Mouse (Mus musculus) gastrocnemius, postnatal 14 days (tissue): Measurements from ENCODE around the gene Sirt6. TPM values are rescaled to one million over a fixed set of nuclear protein-coding genes. Genes with fewer than 3 reads are reported as not detected.
A peak's percentile ranks its signal among the peaks of the same experiment; 100 is the strongest.

Experiments
- DNase-seq: peaks from one replicate; pipeline ENCODE4 v3.0.0; 2021; ENCODE audit warnings: mixed read lengths
- intact Hi-C: fragments of 180-260 bp; cut with DNase I; formaldehyde crosslinking; loops from one replicate; pipeline ENCODE4 v1.15.1; 2025; ENCODE audit warnings: low total_unique reads
- total RNA-seq, 2 experiments: library from RNA; stranded (reverse); gene quantifications; 2 replicates each; pipeline ENCODE4 v1.2.3; 2021

Sirt6 gene
- total RNA-seq, 2 experiments from 2014 or later: 5.4 to 5.6 TPM

DNA sequence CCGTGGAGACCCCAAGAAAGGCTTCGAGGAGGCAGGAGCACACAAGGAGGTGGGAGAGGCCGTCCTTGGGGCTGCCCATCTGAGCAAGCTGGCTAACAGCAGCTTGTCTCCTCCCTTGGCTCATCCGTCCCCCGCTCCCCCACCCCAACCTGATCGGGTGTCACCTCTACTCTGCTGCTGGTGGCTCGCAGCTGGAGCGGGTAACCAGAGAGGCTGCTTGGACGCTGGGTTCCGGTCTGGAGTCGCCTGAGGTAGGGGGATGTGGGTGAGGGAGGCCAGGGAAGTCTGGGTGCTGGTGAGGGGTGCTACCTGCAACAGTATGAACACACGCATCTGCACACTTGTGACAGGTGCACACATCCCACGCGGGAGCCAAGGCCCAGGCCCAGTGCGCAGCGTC is 793 bp upstream of the Sirt6 start, which contains the start of gene Ankrd24:
Gene Ankrd24 (plus strand): TSS at position 151 of the 400 bp plus-strand sequence.
- intact Hi-C loops: loop anchor here (10.0 kb wide), 1 partner anchor 546 kb away; no protein-coding TSS in a partner anchor
- DNase-seq: no peak

DNA sequence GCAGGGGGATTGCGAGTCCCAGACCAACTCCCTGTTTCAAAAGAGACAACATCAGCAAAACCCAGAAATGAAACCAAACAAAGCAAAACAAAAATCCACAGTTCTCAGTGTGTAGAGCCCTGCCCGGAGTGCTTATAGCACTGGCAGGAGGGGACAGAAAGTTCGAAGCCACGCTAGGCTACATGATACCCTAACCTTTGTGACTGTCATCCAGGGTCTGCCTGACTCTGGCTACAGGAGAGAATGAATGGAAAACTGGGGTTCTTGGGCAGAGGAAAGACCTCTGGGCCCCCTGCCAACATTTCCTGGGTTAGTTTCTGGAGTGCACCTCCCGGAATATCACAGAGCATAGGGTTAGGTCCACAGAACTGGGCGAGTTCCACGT is 231 bp upstream of the Sirt6 start:
- intact Hi-C loops: loop anchor here (10.0 kb wide), 1 partner anchor 547 kb away; no protein-coding TSS in a partner anchor
- DNase-seq: no peak

DNA sequence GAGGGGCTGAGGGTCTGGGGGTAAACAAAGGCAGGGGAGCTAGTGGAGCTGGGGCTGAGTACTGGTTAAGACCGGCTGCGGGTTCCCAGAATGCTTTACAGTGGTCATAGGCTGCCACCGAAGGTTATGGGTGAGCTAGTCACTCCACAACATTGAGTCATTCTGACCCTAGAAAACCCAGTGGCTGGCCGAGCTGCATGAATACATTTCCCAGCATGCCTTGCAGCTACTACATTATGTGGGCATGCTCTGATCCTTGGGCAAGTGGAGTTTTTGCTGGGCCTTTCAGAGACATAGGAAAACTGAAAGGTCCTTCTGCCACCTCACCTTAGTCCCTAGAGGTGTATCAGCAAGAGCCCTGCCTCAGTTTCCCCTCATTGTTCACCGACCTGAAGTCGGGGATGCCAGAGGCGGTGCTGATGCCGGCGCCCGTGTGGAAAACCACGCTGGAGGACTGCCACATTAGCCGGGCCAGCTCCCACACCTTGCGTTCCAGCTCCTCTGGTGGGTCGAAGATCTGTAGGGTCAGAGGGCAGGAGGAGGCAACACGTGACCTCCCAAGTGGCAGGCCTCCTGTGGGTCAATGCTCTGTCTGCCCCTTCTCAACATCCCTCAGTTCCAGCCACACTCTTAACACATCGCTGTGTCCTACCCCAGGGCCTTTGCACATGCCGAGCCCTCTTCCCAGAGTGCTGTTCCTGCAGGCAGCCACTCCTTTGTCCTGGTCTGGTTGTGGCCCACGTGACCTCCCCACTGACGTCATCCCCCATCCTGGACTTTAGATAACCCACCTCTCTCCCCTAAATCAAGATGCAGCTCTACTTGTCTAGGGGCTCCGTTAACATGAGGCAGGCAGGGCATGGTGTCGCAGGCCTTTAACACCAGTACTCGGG is 1.2 kb downstream of the Sirt6 start:
- DNase-seq: no peak
- intact Hi-C loops: loop anchor here (10.0 kb wide), 1 partner anchor 548 kb away; no protein-coding TSS in a partner anchor

DNA sequence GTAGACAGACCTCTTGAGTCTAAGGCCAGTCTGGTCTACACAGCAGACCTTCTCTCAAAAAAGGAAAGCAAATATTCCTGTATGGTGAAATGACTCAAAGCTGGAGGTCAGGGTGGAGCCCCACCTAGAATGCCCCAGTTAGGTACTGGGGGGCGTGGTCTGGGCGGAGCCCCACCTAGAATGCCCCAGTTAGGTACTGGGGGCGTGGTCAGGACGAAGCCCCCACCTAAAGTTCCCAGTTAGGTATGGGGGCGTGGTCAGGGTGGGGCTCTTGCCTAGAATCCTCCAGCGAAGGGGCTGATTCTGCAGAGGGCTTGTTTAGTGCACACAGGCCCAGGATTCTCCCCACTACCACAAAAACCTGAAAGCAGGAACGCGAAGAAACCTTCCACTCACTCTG is 4.2 kb downstream of the Sirt6 start:
- intact Hi-C loops: loop anchor here (10.0 kb wide), 1 partner anchor 551 kb away; no protein-coding TSS in a partner anchor
- DNase-seq: no peak

DNA sequence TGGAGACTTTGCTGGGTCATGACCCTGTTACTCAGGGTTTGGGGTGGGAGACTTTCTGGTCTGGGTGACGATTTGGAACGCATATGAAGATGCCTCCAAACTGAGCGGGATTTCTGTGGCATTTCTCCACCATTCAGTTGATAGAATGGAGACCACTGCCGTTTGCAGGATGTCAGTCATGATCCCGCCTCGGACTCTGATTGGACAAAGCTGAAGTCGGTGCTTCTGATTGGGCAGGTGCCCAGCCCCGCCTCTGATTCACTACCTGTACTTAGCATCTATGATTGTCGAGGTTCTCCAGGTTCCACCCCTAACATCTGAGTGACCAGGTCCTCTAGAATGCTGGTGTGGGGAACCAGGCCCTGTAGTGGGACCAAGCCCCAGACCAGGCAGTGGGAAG is 6.8 kb downstream of the Sirt6 start:
- no peak for DNase-seq
- intact Hi-C loops: loop anchor here (10.0 kb wide), 1 partner anchor 554 kb away; no protein-coding TSS in a partner anchor

DNA sequence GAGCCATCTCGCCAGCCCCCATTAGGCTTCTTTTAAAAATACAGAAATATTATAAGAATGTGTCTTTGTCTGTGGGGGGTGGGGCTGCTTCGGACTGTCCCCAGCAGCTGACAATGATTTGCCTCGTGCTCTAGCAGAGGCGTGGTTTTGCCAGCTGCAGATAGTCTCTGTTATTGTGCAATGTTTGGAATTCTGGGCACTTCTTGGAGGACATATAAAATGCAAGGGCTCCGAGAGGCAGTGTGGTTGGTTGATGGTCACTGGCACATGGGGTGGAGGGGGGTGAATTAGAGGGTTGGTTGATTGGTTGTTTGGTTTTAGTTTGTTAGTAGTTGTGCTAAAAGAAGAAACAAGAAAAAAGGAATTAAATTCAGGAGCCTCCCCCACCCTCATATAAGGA is 7.6 kb downstream of the Sirt6 start:
- no peak for DNase-seq
- intact Hi-C loops: loop anchor here (10.0 kb wide), 1 partner anchor 555 kb away; no protein-coding TSS in a partner anchor

DNA sequence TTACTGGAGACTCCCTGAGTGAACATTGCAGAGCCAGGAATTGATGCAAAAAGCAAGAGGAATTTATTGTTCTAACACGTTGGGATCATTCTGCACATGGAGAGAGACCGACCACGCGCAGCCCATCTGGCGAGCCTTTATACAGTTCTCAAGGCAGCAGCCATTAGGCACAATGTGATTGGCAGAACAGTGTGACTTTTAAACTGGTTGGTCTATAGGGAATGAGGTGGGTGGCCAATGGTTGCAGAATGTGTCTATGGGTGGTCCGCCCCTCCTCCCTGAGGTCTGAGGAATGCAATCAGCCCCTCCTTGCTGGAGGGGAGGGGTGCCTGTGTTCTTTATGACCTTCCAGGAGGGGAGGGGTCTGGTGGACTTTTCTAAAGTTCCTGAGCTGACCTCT is 12.1 kb downstream of the Sirt6 start:
- intact Hi-C loops: no loop called here
- DNase-seq: no peak

DNA sequence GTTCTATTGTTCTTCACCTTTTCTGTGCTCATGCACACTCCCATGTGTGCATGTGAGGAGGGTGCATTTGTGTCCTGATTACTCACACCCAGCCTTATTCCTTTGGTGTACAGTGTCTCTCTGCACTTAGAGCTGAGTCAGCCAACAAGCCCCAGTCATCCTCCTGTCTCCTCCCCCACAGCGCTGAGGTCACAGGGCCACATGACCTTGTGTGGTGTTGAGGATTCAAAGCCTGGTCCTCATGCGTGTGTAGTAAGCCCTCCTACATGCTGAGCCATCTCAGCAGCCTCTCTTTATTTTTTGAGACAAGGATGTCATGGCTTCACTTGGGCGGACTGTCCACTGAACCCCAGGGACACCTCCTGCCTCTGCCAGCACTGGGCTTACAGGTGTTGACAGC is 14.8 kb downstream of the Sirt6 start:
- intact Hi-C loops: no loop called here
- no peak for DNase-seq

DNA sequence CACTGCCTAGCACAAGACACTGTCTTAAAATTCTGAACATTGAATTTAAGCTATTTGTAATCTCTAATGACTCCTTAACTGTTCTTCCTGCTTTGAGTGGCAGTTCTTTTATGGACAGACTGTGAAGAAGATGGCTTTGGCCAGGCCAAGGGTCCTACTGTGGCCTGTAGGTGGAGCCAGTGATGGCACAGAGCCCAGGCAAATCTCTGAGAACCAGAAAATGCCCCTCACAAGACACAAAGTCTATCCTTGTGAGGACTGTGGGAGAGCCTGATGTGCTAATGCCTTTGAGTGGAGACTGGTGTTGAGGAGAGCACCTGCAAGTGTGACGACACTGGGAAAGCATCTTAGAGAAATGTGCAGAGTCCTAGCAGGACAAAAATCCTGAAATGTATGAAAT is 19.3 kb downstream of the Sirt6 start:
- intact Hi-C loops: no loop called here
- DNase-seq: no peak

DNA sequence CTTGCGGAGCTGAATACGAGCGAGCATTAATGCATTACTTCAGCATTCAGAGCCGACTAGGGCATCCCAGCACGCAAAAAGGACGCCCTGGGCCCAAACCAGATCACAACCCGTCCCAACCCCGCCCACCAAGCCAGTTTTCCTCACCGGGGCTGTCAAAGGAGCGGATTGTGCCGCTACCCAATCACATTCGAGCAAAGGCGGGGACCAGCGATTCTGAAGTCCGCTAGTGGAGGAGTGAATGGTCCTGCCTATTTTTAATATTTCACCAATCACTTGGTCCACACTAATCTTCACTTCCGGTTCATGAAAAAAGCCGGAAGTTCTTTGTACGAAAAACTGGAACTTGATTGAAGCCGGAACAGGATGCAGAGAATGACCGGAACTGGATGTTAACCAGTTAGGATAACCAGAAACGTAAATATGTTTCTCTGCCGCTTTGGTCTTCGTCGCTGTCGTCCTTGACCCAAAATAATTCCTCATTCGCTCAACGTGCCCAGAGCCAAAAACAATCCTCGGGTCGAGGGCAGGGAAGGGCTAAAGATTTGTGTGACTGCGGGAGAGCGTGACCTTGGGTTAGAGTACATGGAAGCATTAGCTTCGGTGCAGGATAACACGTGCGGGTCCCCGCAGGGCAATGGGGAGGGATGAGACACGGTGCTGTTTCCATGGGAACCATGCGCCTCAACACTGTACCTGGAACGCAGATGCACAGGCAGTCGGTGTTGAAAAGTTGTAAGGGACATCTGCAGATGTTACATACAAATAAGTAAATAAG is 21.4 kb downstream of the Sirt6 start, which contains the start of gene BC025920:
Gene BC025920 (plus strand): TSS at position 297 of the 778 bp plus-strand sequence.
- intact Hi-C loops: no loop called here
- peak; percentile 95 for DNase-seq

DNA sequence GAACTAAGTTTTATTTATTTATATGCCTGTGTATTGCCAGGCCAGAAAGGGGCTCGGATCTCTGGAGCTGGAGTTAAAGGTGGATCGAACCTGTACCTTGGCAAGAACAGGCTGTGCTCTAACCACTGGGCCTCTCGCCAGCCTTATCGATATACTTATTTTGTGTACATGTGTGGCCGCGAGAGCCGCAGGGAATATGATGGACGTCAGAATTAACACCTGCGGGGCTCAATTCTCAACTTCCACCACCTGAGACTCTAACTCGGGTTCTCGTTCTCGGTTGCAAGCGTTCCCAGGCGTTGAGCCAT is 22.0 kb downstream of the Sirt6 start:
- intact Hi-C loops: no loop called here
- DNase-seq: peak; percentile 44

DNA sequence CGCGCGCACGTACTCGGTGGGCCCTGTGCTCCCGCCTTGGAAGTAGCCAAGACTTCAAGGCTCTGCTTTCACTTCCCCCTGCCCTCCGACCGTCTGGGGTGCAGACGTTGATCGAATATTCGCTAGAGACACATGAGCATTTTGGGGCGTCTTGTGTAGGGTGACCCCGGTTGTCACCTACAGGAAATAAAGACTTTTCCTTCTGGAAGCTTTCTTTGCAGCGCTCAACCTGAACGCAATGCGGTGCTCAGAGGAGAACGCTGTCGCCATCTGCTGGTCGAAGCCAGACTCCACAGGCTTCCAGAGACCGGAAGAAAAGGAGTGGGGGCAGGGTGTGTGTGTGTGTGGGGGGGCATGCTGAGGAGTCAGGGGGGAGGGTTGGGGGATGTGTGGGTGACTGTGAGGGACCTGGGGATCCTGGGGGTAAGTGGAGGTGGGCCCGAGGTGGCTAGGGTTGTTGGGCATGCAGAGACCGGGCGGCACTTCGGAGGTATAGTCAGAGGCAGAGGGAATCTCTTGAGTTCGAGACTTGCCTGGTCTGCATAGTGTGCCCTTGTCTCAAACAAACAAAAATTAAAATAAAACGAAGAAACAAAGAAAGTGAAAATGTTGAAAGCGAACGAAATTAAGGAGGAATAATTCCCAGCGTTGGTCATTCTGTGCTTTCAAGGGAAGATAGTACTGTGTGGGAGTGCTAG is 22.5 kb downstream of the Sirt6 start:
- peak; percentile 86 for DNase-seq
- intact Hi-C loops: loop anchor here (5.0 kb wide), 1 partner anchor 38 kb away; no protein-coding TSS in a partner anchor

DNA sequence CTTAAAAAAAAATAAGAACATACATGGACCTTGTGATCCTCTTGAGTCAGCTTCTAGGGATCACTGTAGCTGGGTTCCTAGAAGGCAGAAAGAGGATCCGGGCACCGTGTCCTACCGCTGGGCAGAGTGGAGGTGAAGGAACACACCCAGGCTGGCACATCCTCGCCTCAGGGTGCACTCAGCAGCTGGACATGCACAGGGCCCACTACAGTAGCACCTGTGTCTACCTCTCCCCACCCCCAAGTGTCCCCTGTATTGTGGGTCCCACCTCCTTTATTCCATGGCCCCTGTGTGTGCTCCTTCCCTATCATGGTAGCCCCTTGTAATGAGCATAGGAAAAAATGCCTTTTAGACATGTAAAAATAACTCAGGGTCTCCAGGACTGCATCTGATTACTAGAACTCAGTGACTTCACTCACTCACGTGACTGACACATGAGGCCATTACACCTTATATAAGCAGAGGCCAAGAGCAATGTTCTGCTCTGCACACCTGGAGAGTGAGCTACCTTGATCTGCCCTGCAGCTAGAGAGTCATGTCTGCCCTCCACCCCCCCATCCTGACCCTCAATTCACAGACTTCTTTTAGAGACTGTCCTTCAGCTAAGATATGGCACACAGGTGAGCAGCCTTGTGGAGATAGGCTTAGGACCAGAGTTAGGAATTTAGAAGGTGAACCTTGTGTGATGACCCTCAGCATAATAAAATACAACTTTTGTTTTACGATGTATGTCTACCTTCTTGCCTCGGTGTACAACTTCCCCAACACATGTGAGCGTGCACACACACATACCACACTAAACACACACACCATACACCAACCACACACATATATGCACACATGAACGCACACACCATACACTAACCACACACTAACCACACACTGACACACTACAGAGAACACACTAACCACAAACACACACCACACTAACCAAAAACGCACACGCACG is 23.3 kb downstream of the Sirt6 start:
- intact Hi-C loops: loop anchor here (5.0 kb wide), 1 partner anchor 37 kb away; no protein-coding TSS in a partner anchor
- DNase-seq: no peak

DNA sequence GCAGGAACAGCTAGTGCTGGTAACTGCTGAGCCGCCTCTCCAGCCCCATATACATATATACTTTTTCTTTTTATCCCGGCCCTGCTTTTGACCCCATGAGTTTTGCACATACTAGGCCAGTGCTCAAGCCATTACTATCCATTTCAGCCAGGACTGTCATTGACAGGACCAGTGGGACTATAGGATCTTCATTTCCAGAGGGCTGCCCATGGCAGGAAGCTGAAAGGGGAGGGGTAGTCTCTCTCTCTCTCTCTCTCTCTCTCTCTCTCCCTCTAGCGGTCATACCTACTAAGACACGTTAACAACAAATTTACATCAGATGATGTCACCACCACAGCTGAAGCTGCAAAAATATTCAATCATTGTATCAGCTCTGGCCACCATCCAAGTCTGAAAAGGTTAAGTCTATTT is 24.9 kb downstream of the Sirt6 start:
- no peak for DNase-seq
- intact Hi-C loops: loop anchor here (5.0 kb wide), 1 partner anchor 35 kb away; no protein-coding TSS in a partner anchor

DNA sequence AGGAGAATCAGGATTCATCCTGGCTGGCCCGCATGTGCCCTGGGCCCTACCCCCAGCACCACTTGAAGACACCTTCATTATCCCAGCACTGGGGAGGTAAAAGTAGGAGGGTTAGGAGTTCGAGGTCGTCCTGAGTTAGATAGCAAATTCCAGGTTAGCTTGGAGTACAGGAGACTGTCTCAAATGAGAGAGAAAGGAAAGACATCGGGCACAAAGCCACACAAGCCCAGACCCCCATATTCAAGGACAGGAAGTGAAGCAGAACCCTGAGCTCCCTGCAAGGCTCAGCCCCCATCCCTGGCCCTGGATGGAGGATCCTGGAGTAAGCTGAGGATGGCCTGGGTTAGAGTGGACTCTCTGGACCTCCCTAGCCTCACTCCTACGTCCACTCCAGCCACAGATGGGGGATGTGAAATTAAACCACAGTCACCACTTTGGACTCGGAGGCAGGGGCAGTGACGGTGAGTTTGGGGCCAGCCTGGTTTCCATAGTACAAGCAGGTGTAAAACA is 26.1 kb downstream of the Sirt6 start:
- DNase-seq: no peak
- intact Hi-C loops: loop anchor here (5.0 kb wide), 1 partner anchor 34 kb away; no protein-coding TSS in a partner anchor

DNA sequence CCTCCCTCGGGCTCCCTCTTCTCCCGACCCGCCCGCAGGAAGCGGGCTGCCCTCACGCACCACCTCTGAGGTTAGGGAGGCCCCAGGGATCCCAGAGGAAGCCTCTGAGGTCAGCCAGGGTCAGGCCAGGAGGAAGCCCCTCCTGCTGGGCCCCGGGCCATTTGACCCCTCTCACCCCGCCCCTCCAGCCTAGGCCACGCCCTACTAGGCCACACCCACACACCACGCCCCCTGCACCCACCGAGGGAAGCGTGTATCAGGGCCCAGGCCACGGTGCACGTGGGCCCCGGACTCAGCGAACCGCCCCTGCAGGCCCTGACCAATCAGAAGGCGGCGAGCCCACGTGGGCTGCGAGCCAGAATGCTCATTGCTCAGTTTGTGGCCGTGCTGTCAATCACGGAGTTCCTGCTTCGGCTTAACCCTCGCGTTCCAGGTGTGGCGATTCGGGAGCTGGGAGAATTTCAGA is 26.8 kb downstream of the Sirt6 start, which contains the start of gene Tle6:
Gene Tle6 (minus strand): TSS at position 336 of the 466 bp plus-strand sequence.
- DNase-seq: peak; percentile 94
- intact Hi-C loops: loop anchor here (5.0 kb wide), 1 partner anchor 33 kb away; no protein-coding TSS in a partner anchor

DNA sequence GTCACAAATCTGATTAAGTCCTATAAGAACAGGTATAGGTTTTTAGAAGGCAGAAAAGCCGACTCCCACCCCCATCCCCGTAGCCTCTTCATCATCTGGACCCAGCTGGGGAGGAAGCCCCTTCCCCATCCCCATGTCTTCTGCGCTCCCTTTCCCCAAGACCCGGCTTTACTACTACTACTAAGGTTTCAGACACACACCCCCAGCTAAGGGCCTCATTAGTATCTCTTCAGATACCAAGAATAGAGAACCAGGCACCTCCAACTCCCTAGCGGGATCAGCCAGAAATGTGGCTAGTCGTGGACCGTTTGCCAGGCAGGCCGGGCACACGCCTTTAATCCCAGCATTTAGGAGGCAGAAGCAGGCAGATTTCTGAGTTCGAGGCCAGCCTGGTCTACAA is 27.5 kb downstream of the Sirt6 start:
- intact Hi-C loops: loop anchor here (5.0 kb wide), 1 partner anchor 33 kb away; no protein-coding TSS in a partner anchor
- DNase-seq: no peak

DNA sequence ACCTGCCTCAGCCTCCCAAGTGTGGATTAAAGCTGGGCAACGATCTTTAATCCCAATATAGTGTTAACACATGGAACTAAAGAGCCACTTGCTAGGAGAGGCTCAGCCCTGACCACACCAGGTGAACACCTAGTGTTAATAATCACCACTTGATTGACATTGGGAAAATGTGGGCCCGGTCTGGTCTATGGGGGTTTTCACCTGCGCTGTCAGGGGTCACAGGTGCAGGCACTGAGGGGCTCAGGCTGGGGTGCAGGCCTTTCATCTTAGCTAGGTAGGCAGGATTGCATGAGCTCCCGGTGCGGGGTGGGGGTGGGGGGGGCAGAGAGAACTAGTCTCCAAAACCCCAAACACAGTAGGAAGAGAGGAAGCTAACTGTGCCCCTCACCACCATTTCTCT is 28.0 kb downstream of the Sirt6 start:
- no peak for DNase-seq
- intact Hi-C loops: loop anchor here (5.0 kb wide), 1 partner anchor 32 kb away; no protein-coding TSS in a partner anchor
